Mouse (Mus musculus) hindbrain, embryonic 11.5 days (tissue): ENCODE measurements around the gene Phgdh. TPM values are rescaled to one million over a fixed set of nuclear protein-coding genes. Genes with fewer than 3 reads are reported as not detected.
A peak's percentile ranks its signal among the peaks of the same experiment; 100 is the strongest.

ENCODE experiments used
- ATAC-seq: fragments of 200-750 bp; cut with Nextera tagmentation; 2 replicates; pipeline ENCODE4 v1.8.0; 2017; ENCODE audit warnings: mild to moderate bottlenecking, moderate TSS enrichment, moderate library complexity; ENCODE audit not compliant: low FRiP score
- DNase-seq: peaks from one replicate; pipeline ENCODE4 v3.0.0-alpha.2; 2015; ENCODE audit warnings: low spot score
- H3K27ac ChIP-seq: fragments of 300-500 bp; sonication (generic); 2 replicates; pipeline ENCODE4 v1.5.1; 2014; ENCODE audit warnings: mild to moderate bottlenecking, low read depth, low read length
- H3K27me3 ChIP-seq: fragments of 300-500 bp; sonication (generic); 2 replicates; pipeline ENCODE4 v1.6.1; 2014; ENCODE audit warnings: mild to moderate bottlenecking, low read length, moderate library complexity, mixed read lengths; ENCODE audit not compliant: control insufficient read depth, insufficient read depth
- H3K36me3 ChIP-seq: fragments of 300-500 bp; sonication (generic); 2 replicates; pipeline ENCODE4 v1.6.1; 2014; ENCODE audit warnings: mild to moderate bottlenecking, low read length, moderate library complexity, mixed read lengths; ENCODE audit not compliant: control insufficient read depth, insufficient read depth
- H3K4me1 ChIP-seq: fragments of 300-500 bp; sonication (generic); replicated peaks from 2 replicates; pipeline ENCODE4 v1.6.1; 2014; ENCODE audit warnings: low read length, mixed read lengths; ENCODE audit not compliant: control insufficient read depth, insufficient read depth
- H3K4me2 ChIP-seq: fragments of 300-500 bp; sonication (generic); replicated peaks from 2 replicates; pipeline ENCODE4 v1.6.1; 2014; ENCODE audit warnings: mild to moderate bottlenecking, low read depth, low read length
- H3K4me3 ChIP-seq: fragments of 300-500 bp; sonication (generic); 2 replicates; pipeline ENCODE4 v1.5.1; 2014; ENCODE audit warnings: low read depth, low read length
- H3K9ac ChIP-seq: fragments of 300-500 bp; sonication (generic); 2 replicates; pipeline ENCODE4 v1.6.1; 2014; ENCODE audit warnings: low read depth, low read length
- H3K9me3 ChIP-seq: fragments of 300-500 bp; sonication (generic); 2 replicates; pipeline ENCODE4 v1.6.1; 2016; ENCODE audit warnings: low read length; ENCODE audit not compliant: control insufficient read depth
- WGBS: fragments of 180-500 bp; shearing (Covaris S2); extraction: QIAGEN DNeasy Blood & Tissue Kit; methylation state at CpG from one replicate; pipeline ENCODE4 v1.1.7; 2014; 5-methylcytosine and 5-hydroxymethylcytosine counted together
- polyA plus RNA-seq: library from polyadenylated mRNA; unstranded; fragments of >200 nt; fragmentation: Nextera tagmentation; extraction: Ambion mirVana; gene quantifications from 2 replicates; pipeline ENCODE4 v1.2.1, GENCODE M21; 2014

Gene Phgdh
- polyA plus RNA-seq, 1 experiment from 2014 or later, result 319 TPM

- Histone ChIP-seq H3K9ac (no peak overlapping the region), H3K27me3 (no peaks in the 10 kb centered on the region), H3K27ac (no peak overlapping the region), H3K9me3 (no peaks in the 10 kb centered on the region), H3K4me1 (no peaks in the 10 kb centered on the region), H3K4me3 (no peak overlapping the region), H3K4me2 (no peak overlapping the region), H3K36me3 (no peaks in the 10 kb centered on the region)
- no peak for DNase-seq
- 87% methylated on average over 4 of the region's 4 CpGs for WGBS
- ATAC-seq, result no peak
Measured at GRCm38 (mm10) chr3:98378267-98378666, 38.5 kb upstream of the Phgdh start.

DNA sequence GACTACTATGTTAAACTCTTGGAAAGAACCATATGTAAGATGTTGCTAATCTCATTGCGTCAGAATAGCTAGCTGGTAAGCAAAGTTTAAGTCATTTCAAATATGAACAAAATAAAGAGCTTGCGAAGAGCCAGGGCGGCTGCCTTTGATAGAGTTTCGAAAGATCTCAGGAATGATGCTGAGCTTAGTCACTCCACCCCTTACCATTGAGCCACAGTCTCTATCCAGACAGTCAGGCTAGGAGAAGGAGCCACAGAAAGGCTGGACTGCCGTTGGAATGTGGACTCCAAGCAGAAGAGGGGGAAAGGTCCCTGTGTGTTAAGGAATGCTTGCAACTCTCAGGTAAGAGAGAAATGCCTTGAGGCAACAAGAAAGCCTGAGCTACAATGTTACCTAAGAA lies 35.2 kb upstream of the Phgdh start:
- H3K9me3 ChIP-seq, result no peaks in the 10 kb centered on the region
- WGBS, result 91% methylated on average over 5 of the region's 5 CpGs
- DNase-seq (no peak), ATAC-seq (no peak)
- no peaks in the 10 kb centered on the region for H3K4me1 ChIP-seq
- H3K27ac ChIP-seq, result no peak overlapping the region
- H3K4me2 ChIP-seq, result no peak overlapping the region
- no peaks in the 10 kb centered on the region for H3K27me3 ChIP-seq
- no peak overlapping the region for H3K4me3 ChIP-seq
- H3K36me3 ChIP-seq, result no peaks in the 10 kb centered on the region
- no peak overlapping the region for H3K9ac ChIP-seq

GRCm38 (mm10) chr3:98374062-98374719 lies 34.4 kb upstream of the Phgdh start:
- 83% methylated on average over 3 of the region's 3 CpGs for WGBS
- no peaks in the 10 kb centered on the region for H3K36me3 ChIP-seq
- no peaks in the 10 kb centered on the region for H3K27me3 ChIP-seq
- H3K9ac ChIP-seq, result no peak overlapping the region
- H3K4me1 ChIP-seq, result no peaks in the 10 kb centered on the region
- no peak overlapping the region for H3K4me2 ChIP-seq
- H3K9me3 ChIP-seq, result no peaks in the 10 kb centered on the region
- H3K27ac ChIP-seq, result no peak overlapping the region
- ATAC-seq (no peak), DNase-seq (no peak)
- H3K4me3 ChIP-seq, result no peak overlapping the region

DNA sequence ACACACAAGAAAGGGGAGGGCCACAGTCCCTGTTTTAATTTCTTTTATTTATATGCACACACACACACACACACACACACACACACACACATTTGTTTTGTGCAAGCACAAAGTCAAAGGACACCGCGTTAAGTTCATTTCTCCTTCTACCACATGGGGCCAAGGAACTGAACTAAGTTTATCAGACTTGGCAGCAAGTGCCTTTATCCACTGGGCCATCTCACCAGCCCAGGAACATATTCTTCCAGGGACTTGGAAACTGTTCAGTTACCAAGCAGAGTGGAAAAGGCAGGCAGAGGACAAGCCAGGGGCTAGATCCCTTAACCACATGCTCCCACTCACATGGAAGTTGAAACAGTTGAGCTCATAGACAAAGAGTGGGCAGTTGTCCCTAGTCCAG lies 29.0 kb upstream of the Phgdh start:
- Histone ChIP-seq H3K9ac (no peak overlapping the region), H3K27me3 (no peaks in the 10 kb centered on the region), H3K9me3 (no peaks in the 10 kb centered on the region), H3K36me3 (no peaks in the 10 kb centered on the region), H3K4me1 (no peaks in the 10 kb centered on the region), H3K27ac (no peak overlapping the region), H3K4me2 (no peak overlapping the region), H3K4me3 (no peak overlapping the region)
- DNase-seq (no peak), ATAC-seq (no peak)
- 90% methylated on average over 2 of the region's 2 CpGs for WGBS

DNA sequence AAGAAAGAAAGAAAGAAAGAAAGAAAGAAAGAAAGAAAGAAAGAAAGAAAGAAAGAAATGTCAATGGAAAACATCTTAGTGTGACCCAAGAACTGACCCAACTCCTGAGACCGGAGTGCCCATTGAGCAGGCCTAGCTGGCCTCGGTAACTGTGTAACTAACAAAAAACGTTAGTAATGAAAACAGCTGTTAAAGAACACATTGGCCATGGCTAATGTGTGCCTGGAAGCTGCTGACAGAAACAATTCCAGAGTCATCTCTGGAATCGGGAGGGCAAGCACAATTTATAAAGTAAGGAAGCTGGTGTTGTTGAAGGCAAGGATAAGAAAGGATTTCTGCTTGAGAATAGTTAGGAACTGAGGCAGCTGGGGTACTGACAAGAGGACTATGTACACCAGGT lies 28.5 kb upstream of the Phgdh start:
- no peak overlapping the region for H3K27ac ChIP-seq
- no peak overlapping the region for H3K9ac ChIP-seq
- ATAC-seq (no peak), DNase-seq (no peak)
- H3K9me3 ChIP-seq, result no peaks in the 10 kb centered on the region
- H3K4me2 ChIP-seq, result no peak overlapping the region
- no peaks in the 10 kb centered on the region for H3K4me1 ChIP-seq
- H3K36me3 ChIP-seq, result no peaks in the 10 kb centered on the region
- whole genome bisulfite sequencing, result 62% methylated on average over 4 of the region's 4 CpGs
- H3K4me3 ChIP-seq, result no peak overlapping the region
- H3K27me3 ChIP-seq, result no peaks in the 10 kb centered on the region

DNA sequence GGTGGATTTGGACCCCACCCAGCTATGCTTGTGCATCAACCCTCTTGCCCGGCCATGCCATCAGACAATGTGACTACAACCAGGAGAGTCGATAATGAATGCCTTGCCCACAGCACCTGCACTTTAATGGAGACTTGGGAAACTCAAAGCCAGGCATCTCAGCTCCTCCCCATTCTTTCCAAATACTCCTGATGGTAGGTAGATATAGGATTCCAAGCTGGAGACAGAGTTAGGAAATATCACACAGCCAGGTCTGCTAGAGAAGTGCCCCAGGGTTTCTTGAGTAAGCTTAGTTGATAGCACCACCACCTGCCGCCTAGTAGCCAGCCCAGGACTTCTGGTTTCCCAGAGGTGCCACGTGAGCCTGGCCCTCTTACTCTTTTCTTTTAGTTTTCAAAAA lies 27.0 kb upstream of the Phgdh start:
- WGBS, result 84% methylated on average over 4 of the region's 4 CpGs
- no peak for DNase-seq

GRCm38 (mm10) chr3:98366086-98366485 lies 26.3 kb upstream of the Phgdh start:
- Histone ChIP-seq H3K27ac (no peak overlapping the region), H3K4me3 (no peak overlapping the region), H3K36me3 (no peaks in the 10 kb centered on the region), H3K9me3 (no peaks in the 10 kb centered on the region), H3K9ac (no peak overlapping the region), H3K4me2 (no peak overlapping the region), H3K4me1 (no peaks in the 10 kb centered on the region), H3K27me3 (no peaks in the 10 kb centered on the region)
- WGBS, result 88% methylated on average over 3 of the region's 3 CpGs
- DNase-seq (no peak), ATAC-seq (no peak)

More for the DNA sequence above, 27.0 kb upstream of the Phgdh start:
- H3K4me3 ChIP-seq, result no peak overlapping the region
- no peaks in the 10 kb centered on the region for H3K36me3 ChIP-seq
- H3K27ac ChIP-seq, result no peak overlapping the region
- H3K4me1 ChIP-seq, result no peaks in the 10 kb centered on the region
- H3K27me3 ChIP-seq, result no peaks in the 10 kb centered on the region
- H3K9me3 ChIP-seq, result no peaks in the 10 kb centered on the region
- no peak overlapping the region for H3K4me2 ChIP-seq
- no peak for ATAC-seq
- H3K9ac ChIP-seq, result no peak overlapping the region

DNA sequence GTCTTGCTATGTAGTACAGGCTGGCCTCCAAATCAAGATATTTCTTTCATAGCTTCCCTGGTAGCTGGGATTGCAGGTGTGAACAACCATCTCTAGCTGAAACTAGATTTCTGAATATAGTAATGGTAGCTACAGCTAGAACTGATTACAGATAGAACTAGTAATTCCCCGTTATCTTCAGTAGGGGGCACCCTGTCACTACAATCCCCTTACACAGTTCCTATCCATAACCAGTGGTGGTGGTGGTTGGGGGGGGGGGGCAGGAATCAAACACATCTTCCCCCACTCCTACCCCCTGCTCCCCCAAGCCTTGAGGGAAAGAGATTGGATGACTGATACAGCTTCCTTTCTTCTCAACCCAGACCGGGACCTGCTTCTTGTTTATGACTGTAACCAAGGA lies 23.0 kb upstream of the Phgdh start:
- no peaks in the 10 kb centered on the region for H3K27me3 ChIP-seq
- H3K4me3 ChIP-seq, result no peak overlapping the region
- DNase-seq (peak; percentile 13), ATAC-seq (no peak)
- WGBS, result 34% methylated on average over 2 of the region's 2 CpGs
- no peak overlapping the region for H3K4me2 ChIP-seq
- H3K36me3 ChIP-seq, result no peaks in the 10 kb centered on the region
- H3K27ac ChIP-seq, result no peak overlapping the region
- no peaks in the 10 kb centered on the region for H3K4me1 ChIP-seq
- H3K9ac ChIP-seq, result no peak overlapping the region
- no peaks in the 10 kb centered on the region for H3K9me3 ChIP-seq

- no peak overlapping the region for H3K4me2 ChIP-seq
- no peaks in the 10 kb centered on the region for H3K4me1 ChIP-seq
- no peaks in the 10 kb centered on the region for H3K27me3 ChIP-seq
- H3K4me3 ChIP-seq, result no peak overlapping the region
- H3K36me3 ChIP-seq, result no peaks in the 10 kb centered on the region
- ATAC-seq, result no peak
- no peak overlapping the region for H3K27ac ChIP-seq
- DNase-seq, result no peak
- WGBS, result 72% methylated on average over 3 of the region's 3 CpGs
- H3K9me3 ChIP-seq, result no peaks in the 10 kb centered on the region
- H3K9ac ChIP-seq, result no peak overlapping the region
Measured at GRCm38 (mm10) chr3:98356632-98357370, 17.0 kb upstream of the Phgdh start.
